Mouse (Mus musculus): ENCODE data around the gene Clic3. TPM values are rescaled to one million over a fixed set of nuclear protein-coding genes. Genes with fewer than 3 reads are reported as not detected.

Clic3 gene
- polyA plus RNA-seq, 1 experiment from 2014 or later = 99.3 TPM

DNA sequence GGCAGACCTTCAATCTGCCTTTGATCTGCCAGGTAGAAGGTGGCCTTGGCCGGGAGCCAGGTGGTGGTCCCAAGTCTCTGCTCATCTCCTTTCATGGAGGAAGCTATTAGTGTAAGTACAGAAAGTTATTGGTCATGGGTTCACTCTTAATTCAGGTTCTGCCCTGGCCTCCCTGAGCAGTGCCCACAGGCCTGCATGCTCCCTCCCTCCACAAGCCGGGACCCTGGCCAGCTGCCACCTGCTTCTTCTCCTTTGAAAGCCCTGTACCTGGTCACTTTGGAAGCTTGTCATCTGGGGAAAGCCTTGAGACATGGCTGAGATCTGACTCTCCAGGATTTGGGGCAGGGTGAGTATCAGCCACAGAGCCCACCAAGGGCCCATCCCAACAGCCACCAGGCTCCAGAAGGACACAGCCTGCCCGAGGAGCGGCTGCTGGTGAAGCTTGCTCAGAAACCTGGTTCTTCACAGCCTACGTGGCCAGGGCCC, 36.9 kb downstream of the Clic3 start, which contains the start of gene Lcn12:
Gene Lcn12, minus strand, starts transcription at position 436 of the 486 bp plus-strand sequence.
- no peak for ATAC-seq (ENCODE audit: insufficient number of reproducible peaks, low FRiP score, low TSS enrichment, low read depth)
- H3K36me3 ChIP-seq = no peaks in the 10 kb centered on the region
- H3K9ac ChIP-seq = no peak within 1 kb of the TSS
- no peaks in the 10 kb centered on the region for H3K27me3 ChIP-seq
- no peaks in the 10 kb centered on the region for H3K9me3 ChIP-seq
- no peak within 1 kb of the TSS for H3K4me3 ChIP-seq
- no peak within 1 kb of the TSS for H3K27ac ChIP-seq
- H3K4me2 ChIP-seq = no peak within 1 kb of the TSS
- WGBS = 86% methylated on average over 5 of the region's 5 CpGs
- H3K4me1 ChIP-seq = no peaks in the 10 kb centered on the region

DNA sequence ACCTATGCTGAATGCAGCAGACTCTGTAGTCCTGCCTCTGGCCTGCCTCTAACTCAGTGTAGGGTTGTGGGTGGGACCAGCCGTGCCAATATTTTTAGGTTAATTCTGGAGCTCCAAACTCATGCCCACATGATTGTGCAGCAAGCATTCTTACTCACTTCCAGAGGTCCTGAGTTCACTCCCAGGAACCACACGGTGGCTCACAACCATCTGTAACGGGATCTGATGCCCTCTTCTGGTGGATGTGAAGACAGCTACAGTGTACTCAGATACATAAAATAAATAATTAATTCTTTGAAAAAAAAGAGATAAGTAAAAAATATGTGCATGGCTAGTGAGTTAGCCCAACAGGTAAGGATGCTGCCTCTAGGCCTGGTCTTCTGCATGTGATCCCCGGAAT, 39.8 kb downstream of the Clic3 start:
- Histone ChIP-seq H3K9ac (no peak overlapping the region), H3K9me3 (no peaks in the 10 kb centered on the region), H3K4me2 (no peak overlapping the region), H3K36me3 (no peaks in the 10 kb centered on the region), H3K27me3 (no peaks in the 10 kb centered on the region), H3K4me1 (peaks cover 8% of the 10 kb centered on the region), H3K27ac (no peak overlapping the region), H3K4me3 (no peak overlapping the region)
- ATAC-seq (ENCODE audit: insufficient number of reproducible peaks, low FRiP score, low TSS enrichment, low read depth) = no peak
- WGBS = 47% methylated on average over 4 of the region's 4 CpGs

DNA sequence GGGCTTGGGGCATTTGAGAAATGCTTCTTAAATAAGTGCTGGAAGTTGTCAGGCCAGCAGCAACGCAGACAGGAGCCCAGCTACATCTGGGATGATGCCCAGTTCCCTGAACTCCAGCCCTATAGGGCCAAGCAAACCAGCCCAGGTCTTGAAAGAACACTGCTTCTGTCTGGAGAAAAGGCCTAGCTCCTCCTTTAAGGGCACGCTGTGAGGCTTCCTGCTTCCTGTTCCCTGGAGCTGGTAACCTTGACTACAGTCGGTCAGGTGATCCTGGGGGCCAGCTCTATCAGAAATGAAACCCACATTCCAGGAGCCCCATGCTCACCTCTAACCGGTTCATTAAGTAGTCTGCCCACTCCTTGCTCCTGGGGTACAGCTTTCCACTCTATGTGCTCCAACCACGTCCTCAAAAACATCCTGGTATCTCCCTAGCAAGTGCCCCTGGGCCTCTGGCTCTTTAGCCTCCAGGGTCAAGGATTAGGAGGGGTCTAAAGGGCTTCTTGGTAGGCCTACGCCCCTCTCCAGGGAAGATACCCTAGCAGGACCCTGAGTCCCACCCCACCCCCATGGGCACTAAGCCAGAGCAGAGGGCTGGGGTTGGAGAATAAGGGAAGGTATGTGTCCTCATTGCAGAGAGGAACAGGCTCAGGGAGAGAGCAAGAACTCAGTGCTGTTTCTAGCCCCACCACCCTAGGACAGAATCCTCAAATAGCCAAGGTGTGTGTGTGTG, 41.4 kb downstream of the Clic3 start:
- Histone ChIP-seq H3K4me2 (no peak overlapping the region), H3K9me3 (no peaks in the 10 kb centered on the region), H3K27ac (no peak overlapping the region), H3K4me3 (no peak overlapping the region), H3K36me3 (peaks cover 7% of the 10 kb centered on the region), H3K4me1 (peaks cover 19% of the 10 kb centered on the region), H3K9ac (no peak overlapping the region), H3K27me3 (no peaks in the 10 kb centered on the region)
- no peak for ATAC-seq (ENCODE audit: insufficient number of reproducible peaks, low FRiP score, low TSS enrichment, low read depth)
- whole genome bisulfite sequencing = 43% methylated on average over 6 of the region's 6 CpGs

DNA sequence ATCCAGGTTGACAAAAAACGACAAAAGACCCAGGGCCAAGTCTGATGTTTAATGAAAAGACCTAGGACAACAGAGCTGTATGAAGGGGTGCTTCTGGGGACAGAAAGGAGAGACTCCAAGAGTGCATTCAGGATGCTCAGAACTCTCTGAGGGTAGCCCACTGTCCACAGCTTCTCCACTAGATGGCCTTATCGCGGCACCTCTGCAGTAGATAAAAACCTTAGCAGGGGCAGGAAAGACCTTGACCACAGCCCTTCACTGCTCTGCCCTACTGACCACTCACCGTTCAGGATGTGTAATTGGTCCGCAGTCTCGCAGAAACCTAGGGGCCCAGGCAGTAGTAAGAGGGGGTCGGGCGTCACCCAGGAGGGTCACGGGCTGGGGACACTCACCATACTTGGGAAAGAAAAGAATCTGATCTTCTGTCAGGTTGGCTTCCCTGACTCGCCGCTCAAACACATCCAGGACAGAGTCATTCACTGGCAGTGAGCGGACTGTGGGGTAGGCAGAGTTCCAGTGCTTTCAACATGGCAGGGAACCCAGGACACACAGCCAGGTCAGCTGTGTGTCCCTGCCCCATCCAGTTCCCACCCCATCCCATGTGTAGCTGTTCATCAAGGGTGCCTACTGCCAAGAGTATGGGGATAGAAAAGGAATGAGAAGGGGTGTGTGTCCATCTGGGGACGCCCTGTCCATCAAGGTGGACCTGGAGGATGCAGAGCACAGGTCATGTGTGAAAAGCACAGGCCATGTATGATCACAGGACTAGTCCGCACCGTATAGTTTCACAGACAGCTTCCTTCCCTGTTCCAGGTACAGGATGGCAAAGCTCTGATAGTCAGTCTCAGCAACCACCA, 42.2 kb downstream of the Clic3 start:
- WGBS = 68% methylated on average over 15 of the region's 15 CpGs
- Histone ChIP-seq H3K9ac (no peak overlapping the region), H3K27me3 (no peaks in the 10 kb centered on the region), H3K27ac (no peak overlapping the region), H3K4me1 (peaks cover 19% of the 10 kb centered on the region), H3K9me3 (no peaks in the 10 kb centered on the region), H3K36me3 (peaks cover 16% of the 10 kb centered on the region), H3K4me3 (no peak overlapping the region), H3K4me2 (no peak overlapping the region)
- no peak for ATAC-seq (ENCODE audit: insufficient number of reproducible peaks, low FRiP score, low TSS enrichment, low read depth)

DNA sequence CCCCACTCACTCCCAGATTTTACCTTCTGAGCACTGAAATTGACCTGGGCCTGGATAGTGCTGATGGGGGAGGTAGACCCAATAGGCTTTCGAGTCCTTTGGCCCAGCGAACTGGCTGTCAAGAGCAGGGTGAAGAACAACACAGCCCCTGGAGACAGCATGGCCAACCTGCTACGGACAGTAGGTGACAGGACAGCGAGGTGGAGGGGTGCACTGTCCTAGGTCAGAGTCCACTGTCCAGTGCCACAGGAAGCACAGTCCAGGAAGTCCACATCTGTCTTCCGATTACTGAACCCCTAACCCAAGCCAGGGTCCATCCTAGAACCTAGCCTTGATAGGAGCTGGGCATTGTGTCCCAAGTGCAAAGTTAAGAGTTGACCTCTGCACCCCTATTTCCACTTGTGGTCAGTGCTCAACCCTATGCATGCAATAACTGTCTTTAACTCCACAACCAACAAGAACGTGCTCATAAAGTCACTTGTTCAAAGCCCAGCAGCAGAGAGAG, 43.5 kb downstream of the Clic3 start:
- no peaks in the 10 kb centered on the region for H3K9me3 ChIP-seq
- peak overlapping the region; percentile 72; the same call in 1 of the 2 replicates for H3K27ac ChIP-seq
- peak overlapping the region; percentile 40 for H3K9ac ChIP-seq
- peak overlapping the region; percentile 65 for H3K4me2 ChIP-seq
- WGBS = 69% methylated on average over 6 of the region's 6 CpGs
- ATAC-seq (ENCODE audit: insufficient number of reproducible peaks, low FRiP score, low TSS enrichment, low read depth) = no peak
- H3K36me3 ChIP-seq = peaks cover 29% of the 10 kb centered on the region
- peak overlapping the region; percentile 72 for H3K4me3 ChIP-seq
- H3K4me1 ChIP-seq = peaks cover 19% of the 10 kb centered on the region
- no peaks in the 10 kb centered on the region for H3K27me3 ChIP-seq

DNA sequence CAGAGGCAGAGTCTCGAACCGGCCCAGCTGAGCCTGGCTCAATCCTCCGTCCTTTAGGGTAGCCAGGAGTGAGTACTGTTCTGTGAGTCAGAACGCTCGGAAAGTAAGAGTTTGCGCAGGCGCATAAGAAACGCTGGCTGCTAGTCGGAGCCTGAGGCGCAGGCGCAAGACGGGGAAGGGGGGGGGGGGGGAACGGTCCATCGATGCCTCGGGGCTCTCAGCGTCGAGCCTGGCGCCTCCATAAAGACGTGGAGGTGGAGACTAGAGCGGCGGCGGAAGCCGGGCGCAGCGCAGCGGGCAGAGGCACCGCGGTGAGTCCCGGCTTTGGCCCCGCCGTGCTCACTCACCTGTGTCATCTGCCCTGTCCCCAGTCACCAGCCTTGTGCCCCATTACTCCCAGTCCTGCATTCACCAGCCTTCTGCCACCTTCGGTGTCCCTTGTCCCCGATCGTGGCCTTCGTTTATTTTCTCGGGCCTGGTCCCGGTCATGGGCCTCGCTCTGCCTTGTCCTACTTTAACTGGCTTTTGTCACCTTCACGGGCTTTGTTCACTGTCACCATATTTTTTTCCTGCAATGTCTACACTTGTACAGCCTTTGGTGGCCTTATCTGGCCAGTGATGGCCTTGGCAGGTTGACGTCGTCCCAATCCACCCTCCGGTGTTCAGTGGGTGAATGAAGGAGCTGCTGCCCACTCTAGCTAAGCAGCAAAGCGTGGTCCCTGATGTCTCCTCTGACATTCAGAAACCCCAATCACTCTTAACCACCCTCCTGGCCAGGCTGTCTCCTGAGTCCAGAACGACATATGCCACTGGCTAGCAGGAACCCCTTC, 44.2 kb downstream of the Clic3 start, which contains the start of gene Fbxw5:
Gene Fbxw5, plus strand, starts transcription at position 175 of the 830 bp plus-strand sequence.
- H3K4me3 ChIP-seq = peak within 1 kb of the TSS; percentile 72
- H3K27ac ChIP-seq = peak within 1 kb of the TSS; percentile 72
- peak within 1 kb of the TSS; percentile 86 for H3K9ac ChIP-seq
- peak; percentile 81 for ATAC-seq (ENCODE audit: insufficient number of reproducible peaks, low FRiP score, low TSS enrichment, low read depth)
- 1% methylated on average over 43 of the region's 44 CpGs for WGBS
- H3K9me3 ChIP-seq = no peaks in the 10 kb centered on the region
- H3K36me3 ChIP-seq = peaks cover 35% of the 10 kb centered on the region
- H3K4me1 ChIP-seq = peaks cover 19% of the 10 kb centered on the region
- H3K27me3 ChIP-seq = no peaks in the 10 kb centered on the region
- H3K4me2 ChIP-seq = peak within 1 kb of the TSS; percentile 65

DNA sequence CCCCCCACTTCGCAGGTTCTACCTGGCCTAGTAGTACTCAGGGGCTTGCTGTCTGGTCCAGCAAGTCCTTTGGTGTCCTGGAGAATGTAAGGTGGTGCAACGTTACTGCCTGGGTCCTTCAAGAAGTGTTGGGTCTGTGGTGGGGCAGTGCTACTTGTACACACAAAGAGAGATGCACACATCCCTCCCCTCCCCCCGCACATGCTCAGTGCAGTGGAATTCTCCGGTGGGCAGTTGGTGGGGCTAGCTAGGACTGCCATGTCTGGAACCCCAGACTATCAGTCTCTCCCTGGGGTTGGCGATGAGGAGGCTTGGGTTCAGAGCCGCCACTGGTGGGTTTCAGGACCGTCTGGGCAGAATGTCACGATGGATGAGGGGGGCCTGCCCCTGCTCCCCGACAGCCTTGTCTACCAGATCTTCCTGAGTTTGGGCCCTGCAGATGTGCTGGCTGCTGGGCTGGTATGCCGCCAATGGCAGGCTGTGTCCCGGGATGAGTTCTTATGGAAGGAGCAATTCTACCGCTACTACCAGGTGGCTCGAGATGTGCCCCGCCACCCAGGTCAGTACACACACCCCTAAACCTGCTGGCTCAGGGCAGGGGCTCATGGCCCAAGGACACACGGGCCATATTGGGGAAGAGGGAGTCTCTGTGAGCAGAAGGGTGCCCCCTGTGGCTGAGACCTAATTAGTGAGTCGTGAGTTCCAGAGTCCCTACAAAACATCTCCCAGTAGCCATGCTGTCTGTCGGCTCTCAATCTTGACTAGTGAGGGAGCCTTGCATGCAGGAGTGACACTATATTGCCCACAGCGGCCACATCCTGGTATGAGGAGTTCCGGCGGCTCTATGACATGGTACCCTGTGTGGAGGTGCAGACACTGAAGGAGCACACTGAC, 45.2 kb downstream of the Clic3 start, which contains the start of gene C8g:
Gene C8g, minus strand, starts transcription at position 127 of the 894 bp plus-strand sequence.
- peaks cover 40% of the 10 kb centered on the region for H3K36me3 ChIP-seq
- peak within 1 kb of the TSS; percentile 72 for H3K27ac ChIP-seq
- H3K4me2 ChIP-seq = peak within 1 kb of the TSS; percentile 65
- peak within 1 kb of the TSS; percentile 72 for H3K4me3 ChIP-seq
- 74% methylated on average over 20 of the region's 20 CpGs for WGBS
- H3K9ac ChIP-seq = peak within 1 kb of the TSS; percentile 86
- peaks cover 19% of the 10 kb centered on the region for H3K4me1 ChIP-seq
- H3K9me3 ChIP-seq = no peaks in the 10 kb centered on the region
- no peak for ATAC-seq (ENCODE audit: insufficient number of reproducible peaks, low FRiP score, low TSS enrichment, low read depth)
- no peaks in the 10 kb centered on the region for H3K27me3 ChIP-seq

DNA sequence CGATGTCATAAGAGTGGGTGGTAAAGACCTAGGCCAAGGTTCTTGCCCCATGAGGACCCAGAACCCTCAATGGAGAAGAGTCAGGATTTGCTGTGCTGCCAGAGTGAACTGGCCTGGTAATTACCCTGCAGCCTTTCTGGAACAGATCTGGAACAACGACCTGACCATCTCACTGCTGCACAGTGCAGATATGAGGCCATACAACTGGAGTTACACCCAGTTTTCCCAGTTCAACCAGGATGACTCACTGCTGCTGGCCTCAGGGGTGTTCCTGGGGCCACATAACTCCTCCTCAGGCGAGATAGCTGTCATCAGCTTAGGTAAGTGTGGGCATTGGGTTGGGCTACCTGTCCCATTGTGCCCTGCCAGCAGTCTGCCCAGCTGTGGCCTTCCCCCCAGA, 46.1 kb downstream of the Clic3 start:
- WGBS = 78% methylated on average over 3 of the region's 3 CpGs
- H3K4me2 ChIP-seq = no peak overlapping the region
- no peak overlapping the region for H3K9ac ChIP-seq
- ATAC-seq (ENCODE audit: insufficient number of reproducible peaks, low FRiP score, low TSS enrichment, low read depth) = no peak
- H3K4me1 ChIP-seq = peaks cover 19% of the 10 kb centered on the region
- no peaks in the 10 kb centered on the region for H3K9me3 ChIP-seq
- H3K4me3 ChIP-seq = no peak overlapping the region
- H3K27me3 ChIP-seq = no peaks in the 10 kb centered on the region
- H3K27ac ChIP-seq = peak overlapping the region; percentile 9; the same call in 1 of the 2 replicates
- peaks cover 40% of the 10 kb centered on the region for H3K36me3 ChIP-seq

DNA sequence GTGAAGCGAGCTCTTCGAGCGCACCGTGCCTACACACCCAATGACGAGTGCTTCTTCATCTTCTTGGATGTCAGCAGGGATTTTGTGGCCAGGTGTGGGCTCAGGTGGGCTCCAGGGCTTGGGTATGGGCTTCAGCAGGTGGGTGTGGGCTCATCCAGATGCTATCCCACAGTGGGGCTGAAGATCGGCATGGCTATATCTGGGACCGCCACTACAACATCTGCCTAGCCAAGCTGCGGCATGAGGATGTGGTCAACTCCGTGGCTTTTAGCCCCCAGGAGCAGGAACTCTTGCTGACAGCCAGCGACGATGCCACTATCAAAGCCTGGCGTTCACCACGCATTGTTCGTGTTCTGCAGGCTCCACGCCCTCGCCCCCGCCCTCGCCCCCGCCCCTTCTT, 47.9 kb downstream of the Clic3 start:
- no peaks in the 10 kb centered on the region for H3K27me3 ChIP-seq
- 90% methylated on average over 19 of the region's 19 CpGs for WGBS

DNA sequence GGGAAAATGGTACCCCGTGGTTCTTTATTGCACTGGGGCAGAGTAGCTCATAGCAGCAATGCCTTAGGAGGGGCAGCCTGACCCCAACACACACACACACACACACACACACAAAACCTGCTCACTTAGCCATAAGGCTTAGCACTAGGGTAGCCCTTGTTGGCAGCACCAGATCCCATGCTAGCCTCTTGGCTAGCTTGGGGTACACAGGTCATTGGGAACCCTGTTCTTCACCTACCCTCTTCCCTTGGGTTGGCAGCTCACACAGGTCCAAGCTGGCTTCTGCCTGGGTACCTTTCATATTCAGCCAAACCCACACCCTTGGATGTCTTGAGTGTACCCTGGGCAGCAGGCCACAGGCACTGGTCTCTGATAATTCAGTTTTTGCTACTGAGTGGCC, 48.4 kb downstream of the Clic3 start:
- no peak for ATAC-seq (ENCODE audit: insufficient number of reproducible peaks, low FRiP score, low TSS enrichment, low read depth)
- Histone ChIP-seq H3K9me3 (no peaks in the 10 kb centered on the region), H3K9ac (no peak overlapping the region), H3K27ac (no peak overlapping the region), H3K4me1 (peaks cover 17% of the 10 kb centered on the region), H3K36me3 (peaks cover 40% of the 10 kb centered on the region), H3K27me3 (no peaks in the 10 kb centered on the region), H3K4me2 (no peak overlapping the region), H3K4me3 (no peak overlapping the region)
- 88% methylated on average over 1 of the region's 1 CpGs for WGBS

More for the DNA sequence above, 47.9 kb downstream of the Clic3 start:
- ATAC-seq (ENCODE audit: insufficient number of reproducible peaks, low FRiP score, low TSS enrichment, low read depth) = no peak
- H3K4me3 ChIP-seq = no peak overlapping the region
- H3K36me3 ChIP-seq = peaks cover 40% of the 10 kb centered on the region
- H3K9me3 ChIP-seq = no peaks in the 10 kb centered on the region
- peaks cover 19% of the 10 kb centered on the region for H3K4me1 ChIP-seq
- H3K4me2 ChIP-seq = no peak overlapping the region
- no peak overlapping the region for H3K27ac ChIP-seq
- no peak overlapping the region for H3K9ac ChIP-seq
